Mouse (Mus musculus) ovary, adult 18-20 months (tissue): Measurements from ENCODE around the gene Lamc1.
"Not testable (repeated sequence)": the region's sequence is repeated elsewhere in the genome, so short reads cannot be mapped to it uniquely, and the experiment has no call there.

Experiments
- DNase-seq: peaks from one replicate; pipeline ENCODE4 v3.0.0; 2022; ENCODE audit warnings: low spot score, mixed read lengths

Gene Lamc1

DNA sequence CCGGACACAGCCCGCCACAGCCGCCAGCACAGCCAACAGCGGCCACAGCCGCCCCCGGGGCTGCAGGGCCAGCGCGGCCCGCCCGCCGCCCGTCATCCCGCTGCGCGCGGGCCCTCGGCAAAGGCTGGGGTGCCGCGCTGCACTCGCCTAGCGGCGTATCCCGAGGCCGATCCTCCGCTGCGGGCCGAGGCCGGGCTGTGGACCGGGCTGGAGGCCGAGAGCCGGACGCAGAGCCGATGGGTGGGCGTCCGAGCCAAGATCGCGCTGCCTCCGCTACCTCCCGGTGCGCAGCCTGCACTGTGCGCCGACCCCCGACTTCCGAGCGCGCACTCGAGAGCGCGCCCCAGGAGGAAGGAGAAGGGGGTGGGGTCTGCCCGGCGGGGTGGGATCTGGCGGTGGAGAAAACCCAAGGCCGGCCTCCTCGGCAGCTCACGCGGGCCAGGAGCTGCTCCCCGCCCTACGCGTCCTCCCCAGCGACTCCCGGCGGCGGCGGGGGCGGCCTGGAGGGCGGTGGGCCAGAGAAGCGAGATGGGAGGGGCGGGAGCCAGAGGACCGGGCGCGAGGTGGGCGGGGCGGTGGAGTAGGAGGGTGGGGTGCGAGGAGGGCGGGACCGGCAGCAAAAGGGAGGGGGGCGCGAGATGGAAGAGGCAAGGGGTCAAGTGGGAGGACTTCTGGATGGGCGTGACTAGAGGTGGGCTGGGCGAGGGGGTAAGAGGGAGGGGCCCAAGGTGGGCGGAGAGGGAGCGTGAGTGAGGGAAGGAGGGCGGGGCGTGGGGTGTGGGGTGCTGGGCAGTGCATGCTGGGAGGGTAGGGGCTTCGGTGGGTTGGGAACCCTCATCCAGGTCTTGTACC lies at the start of gene Lamc1:
Gene Lamc1 (minus strand): TSS at position 343 of the 852 bp plus-strand sequence.
- peak; percentile 94 for DNase-seq

DNA sequence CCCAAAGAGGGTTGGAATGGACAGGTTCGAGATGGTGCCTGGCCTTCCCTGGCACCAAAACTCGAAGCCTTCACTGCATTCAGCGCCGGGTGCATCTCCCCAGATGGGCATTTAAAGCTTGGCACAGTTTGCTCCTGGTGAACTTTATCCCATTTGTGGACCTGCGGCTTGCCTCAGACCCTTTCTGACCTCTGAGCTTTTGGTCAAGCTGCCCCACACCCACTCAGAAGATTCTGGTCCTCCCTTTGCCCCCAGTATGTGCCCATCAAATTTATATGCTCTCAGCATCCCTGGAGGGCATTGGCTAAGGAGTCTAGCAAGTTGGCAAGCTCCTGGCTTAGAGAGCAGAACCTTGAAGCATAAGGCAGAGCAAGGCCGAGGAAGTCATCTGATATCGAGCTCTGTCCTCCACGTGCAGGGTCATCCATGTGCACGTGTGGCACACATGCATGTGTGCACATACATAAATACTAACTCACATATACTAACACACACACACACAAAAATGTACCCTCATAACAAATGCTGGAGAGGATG lies 48.2 kb upstream of the Lamc1 start:
- peak; percentile 15 for DNase-seq

DNA sequence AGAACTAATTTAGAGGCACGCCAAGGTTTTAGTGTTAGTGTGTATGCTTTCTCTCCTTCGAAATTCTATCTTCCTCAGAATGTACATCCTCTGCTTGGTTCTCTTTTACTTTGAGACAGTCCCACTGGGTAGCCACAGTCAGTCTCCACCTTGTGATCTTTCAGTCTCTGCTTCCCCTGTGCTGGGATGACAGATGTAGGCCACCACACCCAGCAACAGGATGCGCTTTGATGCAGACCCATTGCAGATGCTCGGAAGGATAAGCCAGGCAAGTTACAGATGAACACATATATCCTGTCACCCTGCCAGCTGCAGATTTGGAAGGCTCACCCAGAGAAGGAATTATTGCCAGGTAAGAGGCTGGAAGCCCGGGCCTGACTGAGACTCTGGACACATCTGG lies 47.2 kb upstream of the Lamc1 start:
- no peak for DNase-seq

DNA sequence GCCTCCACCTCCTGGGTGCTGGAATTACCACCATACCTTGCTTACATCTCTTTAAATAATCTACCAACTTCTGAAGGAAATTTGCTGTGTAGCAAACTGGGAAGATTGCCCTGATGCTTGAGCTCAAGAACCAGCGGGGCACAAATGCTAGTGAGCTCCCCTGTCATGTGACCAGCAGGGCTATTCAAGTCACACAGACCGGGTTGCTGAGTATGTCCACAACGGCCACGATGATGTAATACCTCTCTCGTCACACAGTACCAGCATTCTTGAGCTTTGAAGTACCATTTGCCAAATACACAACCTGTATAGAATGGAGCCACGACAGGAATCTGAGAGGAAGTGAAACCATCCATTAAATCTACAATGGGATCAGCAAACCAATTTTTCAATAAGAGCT lies 46.0 kb upstream of the Lamc1 start:
- DNase-seq: no peak

DNA sequence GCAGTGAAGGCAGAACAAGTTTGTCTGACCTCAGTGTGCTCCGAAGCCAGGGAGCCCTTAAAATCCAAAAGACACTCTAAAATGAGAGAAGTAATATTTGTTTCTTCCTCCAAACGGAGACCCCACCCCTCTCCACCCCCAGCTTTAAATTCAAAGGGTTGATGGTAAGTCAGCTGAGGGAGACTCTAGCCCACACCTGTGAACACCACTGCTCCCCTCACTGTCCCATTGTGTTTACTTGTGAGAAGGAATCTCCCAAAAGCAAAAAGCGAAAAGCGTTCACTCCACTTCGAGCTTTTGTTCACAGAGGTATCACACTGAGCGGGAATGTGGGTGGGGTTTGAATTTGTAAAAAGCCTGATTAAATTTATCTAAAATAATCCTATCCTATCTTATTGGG lies 43.9 kb upstream of the Lamc1 start:
- no peak for DNase-seq

DNA sequence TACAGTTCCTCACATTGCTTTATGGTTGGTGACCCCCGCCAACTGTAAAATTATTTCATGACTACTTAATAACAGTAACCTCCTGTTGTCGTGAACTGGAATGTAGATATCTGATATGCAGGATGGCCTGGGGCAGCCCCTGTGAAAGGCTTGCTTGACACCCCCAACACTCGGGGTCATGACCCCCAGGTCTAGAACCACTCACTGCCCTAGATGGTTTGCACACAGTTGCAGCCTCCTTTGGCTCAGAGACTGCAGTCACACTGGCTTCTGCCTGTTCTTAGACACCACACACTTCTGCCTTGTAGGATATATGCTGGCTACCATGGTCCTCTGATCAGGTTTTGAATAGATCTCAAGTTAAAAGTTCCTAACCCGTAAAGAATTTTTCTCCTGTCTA lies 41.5 kb upstream of the Lamc1 start:
- DNase-seq: no peak

DNA sequence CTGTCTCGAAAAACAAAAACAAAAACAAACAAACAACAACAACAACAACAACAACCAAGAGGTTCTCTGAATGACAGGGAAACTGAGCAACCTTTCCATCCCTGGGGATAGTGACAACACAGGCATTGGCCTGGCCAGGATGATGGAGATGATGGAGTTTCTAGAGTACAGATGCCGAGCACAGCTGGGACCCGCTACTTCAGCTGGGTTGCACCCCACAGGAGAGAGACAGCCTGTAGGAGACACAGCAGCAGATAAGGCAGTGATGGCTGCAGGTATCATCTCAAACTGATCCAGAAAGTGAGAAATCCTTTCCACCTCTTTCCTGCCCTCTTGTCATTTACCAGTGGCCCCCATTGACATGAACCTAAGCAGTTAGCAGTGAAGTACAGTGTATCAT lies 39.3 kb upstream of the Lamc1 start:
- no peak for DNase-seq

DNA sequence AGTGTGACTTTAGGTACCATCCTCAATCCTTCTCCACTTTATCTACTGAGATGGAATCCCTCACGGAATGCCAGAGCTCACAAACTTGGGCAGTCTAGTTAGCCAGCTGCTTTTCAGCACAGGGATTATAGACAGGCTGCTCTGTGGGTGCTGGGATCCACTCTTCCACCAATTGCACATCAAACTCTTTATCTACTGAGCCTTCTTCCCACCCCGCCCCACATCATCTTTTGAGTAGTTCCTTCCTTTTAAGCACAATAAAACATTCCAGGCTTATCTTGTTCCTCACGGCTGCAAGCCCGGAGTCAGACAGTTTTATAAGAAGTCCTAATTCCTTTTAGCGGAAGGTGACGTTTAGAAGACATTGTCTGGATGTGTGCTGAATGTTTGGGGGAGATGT lies 36.4 kb upstream of the Lamc1 start:
- no peak for DNase-seq

DNA sequence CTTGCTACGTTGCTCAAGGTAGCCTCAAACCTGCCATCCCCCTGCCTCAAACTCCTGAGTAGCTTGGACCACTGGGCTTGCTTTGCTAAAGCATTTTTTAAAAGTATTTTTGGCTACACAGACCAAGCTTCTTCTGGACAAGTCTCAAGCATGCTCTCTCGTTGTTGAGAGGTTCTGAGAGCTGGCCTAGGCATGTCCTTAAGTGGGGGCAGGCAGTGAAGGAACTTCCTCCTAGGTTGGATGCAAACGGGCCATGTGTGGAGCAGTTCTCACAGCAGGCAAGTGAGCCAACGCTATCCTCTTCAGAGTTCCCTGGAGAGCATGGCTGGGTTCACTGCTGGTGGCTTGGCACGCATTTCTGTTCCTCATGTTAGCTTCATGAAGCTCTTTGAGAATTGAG lies 34.5 kb upstream of the Lamc1 start:
- no peak for DNase-seq

DNA sequence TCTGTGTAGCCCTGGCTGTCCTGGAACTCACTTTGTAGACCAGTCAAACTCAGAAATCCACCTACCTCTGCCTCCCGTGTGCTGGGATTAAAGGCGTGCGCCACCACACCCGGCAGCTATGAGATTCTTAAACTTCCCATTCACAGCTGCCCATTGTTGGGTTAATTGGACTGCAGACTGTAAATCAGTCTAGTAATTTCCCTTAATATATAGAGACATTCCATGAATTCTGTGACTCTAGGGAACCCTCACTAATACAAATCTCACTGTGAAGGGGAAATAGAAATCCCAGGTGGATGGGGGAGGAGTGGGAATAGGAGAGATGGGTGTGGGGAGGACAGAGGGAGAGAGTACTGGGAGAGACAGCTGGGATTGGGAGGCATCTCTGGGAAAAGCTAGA lies 29.3 kb upstream of the Lamc1 start:
- no peak for DNase-seq

DNA sequence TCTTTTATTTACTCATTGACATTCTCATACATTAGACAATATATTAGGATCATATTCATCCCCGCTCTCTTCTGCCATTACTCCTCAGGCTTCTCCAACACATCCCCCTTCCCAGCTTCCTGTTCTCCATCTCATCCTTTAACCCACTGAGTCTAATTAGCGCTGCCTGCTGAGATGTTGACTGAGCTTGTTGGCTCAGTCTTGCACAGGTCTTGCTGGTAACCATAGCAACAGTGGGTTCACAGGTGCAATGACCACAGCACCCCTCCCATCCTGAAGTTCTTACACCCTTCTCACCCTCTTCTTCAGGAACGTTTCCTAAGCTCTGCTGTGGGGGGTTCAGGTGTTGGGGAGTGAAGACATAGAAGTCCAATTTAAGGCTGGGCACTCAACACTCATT lies 28.0 kb upstream of the Lamc1 start:
- no peak for DNase-seq

DNA sequence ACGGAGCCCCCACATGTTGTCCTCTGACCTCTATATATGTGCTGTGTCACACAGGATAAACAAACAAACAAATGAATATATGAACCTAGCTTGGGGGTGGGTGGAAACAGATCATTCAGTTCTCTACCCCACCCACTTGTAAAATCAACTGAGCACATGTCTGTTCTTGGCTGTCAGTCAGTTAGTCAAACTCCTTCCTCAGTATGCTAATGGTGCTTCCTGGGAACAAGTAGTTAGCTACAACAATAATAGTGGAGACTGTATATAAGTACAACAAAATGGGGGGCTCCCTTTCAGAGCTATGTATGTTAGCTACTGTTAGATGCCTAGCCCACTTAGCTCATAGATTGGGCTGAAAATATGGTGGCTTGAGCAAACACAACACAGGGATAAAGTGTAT lies 24.6 kb upstream of the Lamc1 start:
- no peak for DNase-seq

DNA sequence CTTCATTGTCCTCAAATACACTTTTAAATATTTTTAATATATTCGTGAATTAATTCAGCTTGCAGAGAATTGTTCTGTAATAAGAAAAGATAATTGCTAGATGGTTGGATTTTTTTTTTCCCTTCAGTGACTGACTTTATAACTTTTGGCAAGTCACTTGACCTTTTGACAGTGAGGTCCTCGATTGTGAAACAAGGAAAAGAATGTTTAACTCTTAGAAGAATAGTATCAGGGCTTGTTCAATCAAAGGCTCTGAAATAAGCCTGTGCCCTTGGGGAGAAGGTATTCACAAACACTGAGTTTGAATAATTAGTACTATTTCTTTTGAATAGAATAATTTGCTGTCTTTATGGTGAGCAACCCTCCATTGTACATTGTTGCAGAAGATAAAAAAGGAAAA lies 21.9 kb upstream of the Lamc1 start:
- no peak for DNase-seq

DNA sequence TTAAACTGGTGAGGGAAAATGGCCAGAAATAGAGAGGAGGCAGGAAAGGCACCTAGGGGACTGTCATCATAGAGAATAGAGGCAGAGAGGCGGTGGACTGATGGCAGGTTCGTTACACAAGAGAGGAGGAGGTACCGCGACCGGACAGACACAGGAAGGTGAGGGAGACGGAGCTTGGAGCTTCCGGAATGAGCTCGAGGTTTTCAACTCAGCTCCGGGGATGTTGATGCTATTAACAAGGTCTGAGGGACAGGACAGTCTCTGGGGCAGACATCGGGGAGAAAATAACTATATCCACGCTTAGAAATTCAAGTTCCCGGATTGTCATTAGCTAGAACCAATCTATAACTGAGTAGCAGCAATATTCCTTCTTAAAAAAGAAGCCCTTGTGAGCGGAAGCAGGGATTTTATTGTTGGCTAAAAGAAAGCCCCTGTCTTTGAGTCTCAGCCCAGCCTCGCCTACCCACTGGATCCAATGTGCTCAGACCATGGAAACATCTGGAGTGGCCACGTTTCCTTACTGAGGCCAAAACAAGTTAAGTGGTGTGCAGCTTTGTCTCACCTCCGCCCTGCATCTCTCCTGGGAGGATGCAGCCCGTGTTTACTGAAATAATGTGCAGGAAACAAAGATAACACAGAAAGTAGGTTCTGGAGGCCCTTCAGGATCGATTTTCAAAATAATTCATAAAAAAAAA lies 21.3 kb upstream of the Lamc1 start:
- no peak for DNase-seq

DNA sequence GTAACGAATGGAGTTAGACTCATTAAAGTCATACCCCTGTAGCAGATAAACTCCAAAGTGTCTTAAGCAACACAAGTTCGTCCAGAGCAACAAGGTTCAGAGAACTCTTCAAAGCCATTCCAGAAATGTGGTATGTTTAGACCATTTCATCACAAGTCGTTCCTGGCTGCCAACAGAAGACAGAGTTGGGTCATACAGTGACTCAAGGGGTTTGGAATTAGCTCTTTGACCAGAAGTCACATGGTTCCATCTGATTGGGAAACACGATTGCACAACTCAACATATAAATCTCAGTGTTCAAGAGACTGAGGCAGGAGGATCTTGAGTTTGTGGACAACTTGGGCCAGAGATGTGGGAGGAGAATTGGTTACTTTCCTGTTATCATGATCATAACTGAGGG lies 18.4 kb upstream of the Lamc1 start:
- DNase-seq: no peak

DNA sequence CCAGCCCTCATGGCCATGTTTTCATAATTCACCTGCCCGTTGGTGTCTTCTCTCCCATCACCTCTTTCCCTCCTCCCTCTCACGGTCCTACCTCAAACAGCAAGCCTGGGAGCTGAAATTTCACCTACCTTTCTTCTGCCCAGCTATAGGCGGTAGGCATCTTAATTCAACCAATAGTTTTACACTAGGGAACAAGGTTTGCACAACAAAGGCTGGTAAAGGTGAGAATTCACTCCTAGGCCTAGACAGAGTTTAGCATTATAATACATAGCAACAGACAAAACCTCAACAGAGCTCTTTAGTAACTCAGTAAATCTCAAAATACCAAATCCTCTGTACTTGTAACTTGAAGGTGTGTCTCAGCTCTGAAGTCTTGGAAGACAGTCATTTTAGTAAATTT lies 15.1 kb upstream of the Lamc1 start:
- DNase-seq: no peak

DNA sequence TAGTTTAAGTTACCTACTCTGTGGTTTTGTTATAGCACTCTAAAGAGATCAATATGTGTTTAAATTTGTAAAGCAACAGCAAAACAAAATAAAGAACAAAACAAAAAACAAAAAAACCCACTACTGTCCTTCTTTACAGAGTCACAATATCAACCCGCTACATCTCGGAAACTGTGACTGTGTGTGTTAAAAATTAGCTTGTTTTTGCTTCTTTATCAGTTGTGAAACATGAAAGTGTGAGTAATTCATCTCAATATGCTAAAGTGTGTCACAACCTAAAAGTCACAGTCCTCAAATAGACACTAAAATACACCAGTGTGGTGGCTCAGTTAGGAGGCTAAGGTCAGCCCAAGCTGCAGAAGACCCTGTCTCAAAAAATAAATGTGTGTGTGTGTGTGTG lies 14.5 kb upstream of the Lamc1 start:
- no peak for DNase-seq

DNA sequence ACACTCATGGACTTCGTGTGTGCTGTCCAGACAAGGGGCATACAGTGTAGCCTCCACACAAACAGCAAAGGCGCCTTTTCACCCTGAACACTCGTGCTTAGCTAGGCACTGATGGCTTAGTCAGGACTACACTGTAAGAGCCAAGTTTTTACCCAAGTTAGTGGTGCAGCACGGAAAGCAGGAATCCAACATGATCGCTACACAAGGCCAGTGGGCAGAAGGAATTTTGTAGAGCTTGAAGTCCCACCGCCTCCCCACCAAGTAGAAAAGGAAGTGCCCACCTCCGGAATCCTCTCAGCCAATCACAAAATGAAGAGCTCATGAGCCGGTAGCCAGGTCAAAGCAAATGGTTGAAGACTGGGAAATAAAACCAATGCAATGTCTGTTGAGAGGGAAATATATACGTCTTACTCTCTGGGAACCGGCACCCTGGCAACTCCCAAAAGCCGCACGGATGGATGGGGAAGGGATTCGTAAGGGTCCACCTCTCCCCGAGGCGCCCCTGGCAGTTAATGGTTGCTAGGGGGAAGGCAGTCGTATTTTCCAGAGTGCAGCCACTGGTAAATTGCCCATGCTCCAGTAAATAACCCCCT lies 13.2 kb upstream of the Lamc1 start:
- no peak for DNase-seq

DNA sequence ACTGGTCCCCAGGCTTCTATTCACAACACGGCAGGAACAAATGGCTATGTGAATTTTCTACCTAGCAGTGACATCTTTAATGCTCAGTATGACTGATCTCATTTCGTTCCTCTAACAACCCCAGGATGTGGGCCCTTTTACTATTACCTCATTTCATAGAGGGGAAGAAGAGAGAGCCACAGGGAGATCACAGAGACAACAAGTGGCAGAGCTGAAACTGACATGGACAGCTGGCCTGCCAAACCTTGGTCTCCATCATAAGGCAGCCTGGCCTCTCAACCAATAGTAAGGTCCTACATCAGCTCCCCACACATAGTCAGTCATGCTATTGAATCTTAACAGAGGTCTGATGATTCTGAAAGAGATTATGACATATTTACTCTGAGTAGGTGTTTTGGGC lies 12.4 kb upstream of the Lamc1 start:
- DNase-seq: no peak

DNA sequence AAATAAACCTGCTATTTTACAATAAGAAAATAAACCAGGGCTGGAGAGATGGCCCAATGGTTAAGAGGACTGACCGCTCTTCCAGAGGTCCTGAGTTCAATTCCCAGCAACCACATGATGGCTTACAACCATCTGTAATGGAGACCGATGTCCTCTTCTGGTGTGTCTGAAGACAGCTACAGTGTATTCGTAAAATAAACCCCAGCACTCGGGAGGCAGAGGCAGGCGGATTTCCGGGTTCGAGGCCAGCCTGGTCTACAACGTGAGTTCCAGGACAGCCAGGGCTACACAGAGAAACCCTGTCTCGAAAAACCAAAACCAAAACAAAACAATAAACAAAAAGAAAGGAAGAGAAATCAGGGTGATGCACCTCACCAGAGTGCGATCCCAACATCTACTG lies 2.9 kb upstream of the Lamc1 start:
- not testable (repeated sequence) for DNase-seq

DNA sequence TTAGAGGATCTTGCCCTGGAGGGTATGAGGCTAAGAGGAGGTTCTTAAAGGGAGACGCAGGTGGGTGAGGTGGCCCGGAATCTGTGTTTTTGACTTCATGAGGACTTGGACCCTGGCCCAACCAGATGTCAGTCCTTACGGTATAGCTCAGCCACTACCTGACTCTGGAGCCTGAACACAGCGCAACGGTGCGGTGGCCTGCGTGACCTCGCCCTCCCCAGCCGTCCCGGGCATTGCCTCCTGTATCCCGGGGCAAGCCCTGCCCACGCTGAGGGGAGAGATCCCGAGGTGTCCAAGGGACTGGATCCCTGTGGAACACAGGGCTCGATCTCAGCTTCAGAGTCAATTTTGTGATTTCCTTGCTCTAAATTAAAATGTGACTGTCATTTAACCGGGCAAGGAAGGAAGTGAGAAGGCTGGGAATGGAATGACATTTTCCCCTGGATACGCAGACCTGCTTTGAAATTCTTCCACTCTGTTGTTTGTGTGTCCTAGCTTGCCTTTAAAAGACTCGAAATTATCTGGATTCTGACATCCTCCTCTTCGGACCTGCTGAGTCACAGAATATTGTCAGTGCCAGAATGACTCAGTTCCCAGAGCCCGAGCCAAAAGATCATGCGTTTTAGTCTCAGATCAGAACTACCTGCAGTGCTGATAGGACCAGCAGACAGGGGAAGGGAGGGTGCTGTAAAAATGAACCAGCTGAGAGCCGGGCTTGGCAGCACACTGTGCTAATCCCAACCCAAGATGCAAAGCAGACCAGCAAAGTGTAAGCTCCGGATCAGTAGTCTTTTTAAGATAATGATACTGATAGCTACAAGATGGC lies 923 bp upstream of the Lamc1 start:
- peak; percentile 31 for DNase-seq

DNA sequence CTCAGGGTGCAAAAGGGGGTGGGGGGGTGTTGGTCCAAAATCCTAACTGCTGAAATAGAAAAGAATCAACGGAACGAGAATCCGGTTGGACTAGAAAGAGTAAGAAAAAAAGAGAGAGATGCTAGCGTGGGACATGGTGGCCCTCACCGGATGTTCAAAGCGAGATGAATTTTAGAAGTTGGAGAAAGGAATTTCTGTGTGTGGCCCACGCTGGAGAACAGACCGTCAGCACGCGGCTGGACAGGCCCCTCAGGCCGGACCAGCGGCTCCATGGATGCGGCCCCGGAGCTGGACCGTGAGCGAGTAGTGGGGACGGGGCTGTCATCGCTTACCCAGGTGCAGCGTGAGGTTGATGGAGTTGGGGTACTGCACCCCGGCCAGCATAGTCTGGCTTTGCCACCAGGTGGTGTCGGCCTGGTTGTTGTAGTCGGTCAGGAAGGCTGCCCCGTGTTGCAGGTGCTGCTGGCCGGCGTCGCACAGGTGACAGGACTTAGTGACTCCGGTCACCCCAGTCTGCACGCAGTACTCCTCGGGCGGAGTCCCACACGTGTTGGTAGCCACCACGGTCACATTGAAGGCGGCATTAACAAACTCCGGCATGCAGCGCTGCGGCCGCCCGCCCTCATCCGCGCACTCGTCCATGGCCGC lies 666 bp downstream of the Lamc1 start:
- DNase-seq: peak; percentile 33
